Mouse (Mus musculus) 416B (cell line): ENCODE data around the gene Abhd12.
"Not testable (repeated sequence)": the region's sequence is repeated elsewhere in the genome, so short reads cannot be mapped to it uniquely, and the experiment has no call there.

Source experiments
- DNase-seq: peaks from one replicate; pipeline ENCODE4 v3.0.0; 2011; ENCODE audit warnings: low read depth

The Abhd12 gene

GRCm38 (mm10) chr2:150909429-150910039 lies 5.0 kb upstream of the Abhd12 start:
- peak; percentile 98 for DNase-seq

GRCm38 (mm10) chr2:150908881-150909280 lies 4.3 kb upstream of the Abhd12 start:
- DNase-seq, result not testable (repeated sequence)

GRCm38 (mm10) chr2:150904936-150905450 lies 452 bp upstream of the Abhd12 start, which contains the start of gene Gins1:
Gene Gins1 (plus strand): TSS chr2:150905400.
- no peak for DNase-seq

GRCm38 (mm10) chr2:150902347-150902746 lies 2.2 kb downstream of the Abhd12 start:
- no peak for DNase-seq

- no peak for DNase-seq
These were observed 4.2 kb downstream of the Abhd12 start for GRCm38 (mm10) chr2:150900341-150900740.

- no peak for DNase-seq
These were observed 8.8 kb downstream of the Abhd12 start for GRCm38 (mm10) chr2:150895691-150896252.

- no peak for DNase-seq
These were observed 9.8 kb downstream of the Abhd12 start for GRCm38 (mm10) chr2:150894617-150895267.

- no peak for DNase-seq
These were observed 17.2 kb downstream of the Abhd12 start for GRCm38 (mm10) chr2:150887370-150887769.

- DNase-seq, result no peak
These were observed 18.2 kb downstream of the Abhd12 start for GRCm38 (mm10) chr2:150886315-150886714.

- no peak for DNase-seq
These were observed 18.7 kb downstream of the Abhd12 start for GRCm38 (mm10) chr2:150885814-150886213.

- DNase-seq, result no peak
These were observed 19.8 kb downstream of the Abhd12 start for GRCm38 (mm10) chr2:150884779-150885110.

- no peak for DNase-seq
These were observed 20.3 kb downstream of the Abhd12 start for GRCm38 (mm10) chr2:150884075-150884778.

GRCm38 (mm10) chr2:150877561-150877960 lies 27.0 kb downstream of the Abhd12 start:
- no peak for DNase-seq

- DNase-seq, result peak; percentile 57
These were observed 29.3 kb downstream of the Abhd12 start for GRCm38 (mm10) chr2:150875226-150875625.

- peak; percentile 37 for DNase-seq
These were observed 30.0 kb downstream of the Abhd12 start for GRCm38 (mm10) chr2:150874508-150874907.

- peak; percentile 65 for DNase-seq
These were observed 35.1 kb downstream of the Abhd12 start for GRCm38 (mm10) chr2:150869446-150869845.

GRCm38 (mm10) chr2:150867021-150867420 lies 37.5 kb downstream of the Abhd12 start:
- no peak for DNase-seq

- DNase-seq, result peak; percentile 42
These were observed 43.4 kb downstream of the Abhd12 start for GRCm38 (mm10) chr2:150861128-150861527.

- no peak for DNase-seq
These were observed 44.7 kb downstream of the Abhd12 start for GRCm38 (mm10) chr2:150859709-150860470.

GRCm38 (mm10) chr2:150858724-150859487 lies 45.6 kb downstream of the Abhd12 start:
- no peak for DNase-seq

- no peak for DNase-seq
These were observed 49.4 kb downstream of the Abhd12 start for GRCm38 (mm10) chr2:150855186-150855585.
